Mouse (Mus musculus) spleen, postnatal 4 days (tissue): ENCODE results near the gene Kcnk12.

Source experiments
- DNase-seq, 2 experiments: peaks; one replicate each; pipeline ENCODE4 v3.0.0; 2022; ENCODE audit warnings: low spot score in 2 of 2

Gene Kcnk12

DNA sequence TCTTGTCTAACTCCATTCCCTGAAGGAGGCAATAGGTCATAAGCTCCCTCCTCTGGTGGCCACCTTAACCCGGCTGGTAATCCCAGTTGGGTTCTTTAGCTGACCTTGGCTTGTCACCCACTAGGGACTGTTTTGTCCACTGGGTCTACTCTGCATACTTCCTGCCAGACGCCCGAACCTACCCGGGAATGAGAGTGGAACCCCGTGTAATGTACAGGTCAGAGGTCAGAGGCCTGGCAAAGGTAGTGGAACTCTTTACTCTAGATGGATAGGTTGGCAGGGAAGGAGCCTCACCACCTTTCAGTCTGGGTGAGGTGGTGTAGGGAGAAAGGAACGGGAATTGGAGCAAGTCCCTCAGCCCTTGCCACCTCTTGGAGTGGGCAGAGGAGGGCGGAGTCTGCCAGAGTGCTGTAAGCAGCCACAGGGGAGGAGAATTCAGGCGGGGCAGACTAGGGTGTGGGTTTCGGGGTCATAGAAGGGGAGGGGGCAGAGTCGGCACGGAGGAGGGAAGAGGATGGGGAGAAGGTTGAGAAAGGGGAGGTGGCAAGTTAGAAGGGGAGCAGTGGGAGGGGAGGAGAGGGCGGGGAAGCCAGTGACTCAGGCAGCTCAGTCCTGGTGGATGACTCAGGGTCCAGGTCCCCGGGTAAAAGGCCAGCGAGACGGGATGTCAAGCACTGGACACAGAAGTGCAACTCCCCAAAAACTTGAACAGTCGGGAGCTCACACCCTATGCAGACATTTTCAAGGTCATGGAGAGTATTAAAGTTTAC lies 98.6 kb downstream of the Kcnk12 start:
- no peak for DNase-seq

DNA sequence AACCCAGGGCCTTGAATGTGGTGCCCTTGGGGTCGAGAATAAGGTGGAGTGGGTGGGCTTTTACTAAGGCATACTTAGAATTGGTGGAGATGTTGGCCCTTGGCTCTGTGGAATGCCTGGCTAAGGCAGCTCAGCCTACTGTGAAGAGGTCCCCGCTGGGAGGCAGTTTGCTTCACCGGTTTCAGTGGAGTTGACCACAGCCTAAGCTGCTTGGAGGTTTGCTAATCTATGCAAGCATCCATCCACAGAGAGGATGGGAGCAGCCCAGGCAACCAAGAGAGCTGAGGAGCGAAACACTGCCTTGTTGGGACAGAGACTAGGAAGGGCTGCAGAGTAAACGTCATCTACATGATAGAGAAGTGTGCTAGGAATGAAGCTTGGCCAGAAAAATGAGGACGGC lies 101.0 kb downstream of the Kcnk12 start:
- no peak for DNase-seq

DNA sequence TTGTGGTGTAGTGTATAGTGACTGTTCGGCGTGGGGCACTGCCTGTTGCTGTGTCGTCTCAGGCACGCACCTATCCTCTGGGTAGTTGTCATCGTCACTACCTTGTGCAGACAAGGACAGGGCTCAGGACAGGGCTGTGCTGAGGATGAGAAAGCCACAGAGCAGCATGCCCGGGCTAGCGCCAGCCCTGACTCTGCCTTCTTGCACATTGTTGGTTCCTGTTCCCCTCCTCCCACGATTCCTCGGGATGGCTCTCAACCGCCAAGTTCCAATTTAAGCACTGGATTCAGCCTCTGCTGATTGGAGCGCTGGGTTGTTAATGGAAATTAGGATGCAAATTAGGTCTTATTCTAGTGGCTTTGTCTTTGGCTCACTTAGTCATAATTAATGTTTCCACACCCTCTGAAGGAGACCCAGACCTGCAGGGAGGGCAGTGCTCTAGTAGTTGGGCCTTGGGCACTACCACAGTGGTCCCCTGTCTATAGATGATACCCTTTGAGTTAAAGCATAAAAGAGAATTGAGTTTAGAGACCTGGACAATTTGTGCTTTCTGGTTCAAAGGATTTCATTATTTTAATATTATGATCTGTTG lies 101.8 kb downstream of the Kcnk12 start:
- no peak for DNase-seq
